Mouse (Mus musculus) intestine, embryonic 14.5 days (tissue): ENCODE measurements around the gene Cyp27a1. TPM values are rescaled to one million over a fixed set of nuclear protein-coding genes. Genes with fewer than 3 reads are reported as not detected.
A peak's percentile ranks its signal among the peaks of the same experiment; 100 is the strongest.

Source experiments
- ATAC-seq: fragments of 200-750 bp; cut with Nextera tagmentation; replicated peaks from 2 replicates; pipeline ENCODE4 v1.8.0; 2017; ENCODE audit warnings: low read depth, moderate number of reproducible peaks, moderate TSS enrichment, moderate library complexity; ENCODE audit not compliant: low FRiP score, low TSS enrichment
- DNase-seq: peaks from one replicate; pipeline ENCODE4 v3.0.0-alpha.2; 2018; ENCODE audit warnings: low spot score
- H3K27ac ChIP-seq: fragments of 300-500 bp; sonication (generic); 2 replicates; pipeline ENCODE4 v1.5.1; 2014; ENCODE audit warnings: low read depth, mild to moderate bottlenecking, control low read depth
- H3K27me3 ChIP-seq: fragments of 300-500 bp; sonication (generic); replicated peaks from 2 replicates; pipeline ENCODE4 v1.6.1; 2014; ENCODE audit warnings: low read length, control low read depth; ENCODE audit not compliant: control insufficient read depth, insufficient read depth
- H3K36me3 ChIP-seq: fragments of 300-500 bp; sonication (generic); 2 replicates; pipeline ENCODE4 v1.6.1; 2014; ENCODE audit warnings: low read length, control low read depth; ENCODE audit not compliant: control insufficient read depth, insufficient read depth
- H3K4me1 ChIP-seq: fragments of 300-500 bp; sonication (generic); replicated peaks from 2 replicates; pipeline ENCODE4 v1.6.1; 2014; ENCODE audit warnings: low read length, control low read depth, mixed read lengths; ENCODE audit not compliant: control insufficient read depth, insufficient read depth
- H3K4me2 ChIP-seq: fragments of 300-500 bp; sonication (generic); 2 replicates; pipeline ENCODE4 v1.6.1; 2014; ENCODE audit warnings: low read length
- H3K4me3 ChIP-seq: fragments of 300-500 bp; sonication (generic); 2 replicates; pipeline ENCODE4 v1.5.1; 2014; ENCODE audit warnings: low read depth, low read length, control low read depth, mixed read lengths
- H3K9ac ChIP-seq: fragments of 300-500 bp; sonication (generic); 2 replicates; pipeline ENCODE4 v1.6.1; 2014; ENCODE audit warnings: mild to moderate bottlenecking, low read length
- H3K9me3 ChIP-seq: fragments of 300-500 bp; sonication (generic); 2 replicates; pipeline ENCODE4 v1.6.1; 2016; ENCODE audit warnings: low read length, control low read depth; ENCODE audit not compliant: control insufficient read depth
- WGBS: fragments of 180-500 bp; shearing (Covaris S2); extraction: QIAGEN DNeasy Blood & Tissue Kit; methylation state at CpG from one replicate; pipeline ENCODE4 v1.1.7; 2014; 5-methylcytosine and 5-hydroxymethylcytosine counted together
- polyA plus RNA-seq: library from polyadenylated mRNA; unstranded; fragments of >200 nt; fragmentation: Nextera tagmentation; extraction: Ambion mirVana; gene quantifications from 2 replicates; pipeline ENCODE4 v1.2.1, GENCODE M21; 2014

Gene Cyp27a1
- polyA plus RNA-seq, 1 experiment from 2014 or later, result 6.4 TPM

DNA sequence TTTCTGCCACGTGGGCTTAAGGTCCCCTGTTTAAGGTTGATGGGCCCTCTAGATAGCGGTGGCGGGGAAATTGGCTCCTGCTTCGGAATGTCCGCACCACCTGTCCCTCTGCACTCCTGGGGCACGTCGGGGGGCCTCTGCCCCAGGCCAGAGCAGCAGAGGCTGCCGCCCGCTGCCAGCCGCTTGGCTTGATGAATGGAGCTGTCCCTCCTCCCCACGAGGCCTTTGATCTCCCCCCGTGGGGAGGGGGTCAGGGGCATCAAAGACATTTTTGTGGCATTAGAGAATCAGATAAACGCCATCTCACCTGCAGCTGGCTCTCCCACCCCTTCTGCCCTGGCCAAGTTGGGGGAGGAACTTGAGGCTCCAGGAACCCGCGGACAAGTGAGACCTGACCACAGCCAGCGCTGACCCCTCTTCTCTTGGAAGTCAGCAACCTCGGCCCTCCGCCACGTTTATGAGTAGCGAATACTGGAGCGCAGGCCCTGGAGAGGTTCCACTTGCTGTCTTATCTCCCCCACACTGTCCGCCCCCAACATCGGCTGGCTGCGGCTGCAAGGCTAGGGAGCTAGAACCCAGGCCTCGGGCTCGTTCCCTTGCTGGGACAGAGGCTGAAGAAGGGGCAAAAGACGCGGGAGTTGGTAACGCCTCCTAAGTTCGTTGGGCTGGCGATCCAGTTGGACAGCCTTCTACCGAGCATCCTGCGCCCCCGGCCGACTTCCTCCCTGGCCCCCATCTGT is 57.5 kb downstream of the Cyp27a1 start:
- Histone ChIP-seq H3K9me3 (no peaks in the 10 kb centered on the region), H3K4me1 (0 out of 2 replicates have a peak, but pooled peaks cover 12% of the 10 kb centered on the region), H3K4me3 (peak overlapping the region; percentile 34), H3K27me3 (peaks cover 68% of the 10 kb centered on the region), H3K9ac (no peak overlapping the region), H3K27ac (no peak overlapping the region), H3K4me2 (peak overlapping the region; percentile 68), H3K36me3 (no peaks in the 10 kb centered on the region)
- no peak for DNase-seq
- under 1% methylated on average over 35 of the region's 35 CpGs for WGBS
- ATAC-seq, result no peak

DNA sequence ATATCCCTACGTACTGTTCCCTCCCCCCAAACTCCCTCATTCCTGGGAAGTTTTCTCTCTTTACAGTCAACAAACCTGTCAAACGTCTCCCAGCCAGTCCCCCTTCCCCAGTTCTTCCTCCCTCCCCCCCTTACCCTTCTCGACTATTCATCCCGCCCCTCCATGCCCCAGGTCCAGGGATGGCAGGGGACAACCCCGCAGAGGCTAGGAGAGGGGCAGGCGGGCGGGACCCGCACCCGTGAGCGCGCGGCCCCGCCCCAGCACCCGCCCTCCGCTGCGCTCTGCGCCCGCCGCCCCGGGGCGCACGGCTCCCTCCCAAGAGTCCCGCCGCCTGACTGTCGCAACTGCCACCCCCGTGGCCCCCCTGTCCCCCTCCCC is 58.1 kb downstream of the Cyp27a1 start:
- Histone ChIP-seq H3K27me3 (peaks cover 68% of the 10 kb centered on the region), H3K9ac (no peak overlapping the region), H3K27ac (no peak overlapping the region), H3K9me3 (no peaks in the 10 kb centered on the region), H3K4me3 (peak overlapping the region; percentile 34), H3K4me1 (0 out of 2 replicates have a peak, but pooled peaks cover 12% of the 10 kb centered on the region), H3K4me2 (peak overlapping the region; percentile 68), H3K36me3 (no peaks in the 10 kb centered on the region)
- no peak for ATAC-seq
- no peak for DNase-seq
- WGBS, result 0% methylated on average over 25 of the region's 26 CpGs

DNA sequence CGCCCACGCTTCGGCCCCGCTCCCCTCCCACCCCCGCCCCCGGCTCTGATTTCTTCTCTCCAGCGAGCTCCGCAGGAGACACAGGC is 58.3 kb downstream of the Cyp27a1 start, which contains the start of gene Wnt6:
Wnt6 (plus strand) TSS at position 48 of the 86 bp plus-strand sequence.
- Histone ChIP-seq H3K27ac (no peak within 1 kb of the TSS), H3K36me3 (no peaks in the 10 kb centered on the region), H3K9ac (no peak within 1 kb of the TSS), H3K27me3 (peaks cover 69% of the 10 kb centered on the region), H3K4me1 (0 out of 2 replicates have a peak, but pooled peaks cover 12% of the 10 kb centered on the region), H3K4me3 (peak within 1 kb of the TSS; percentile 34), H3K4me2 (peak within 1 kb of the TSS; percentile 68), H3K9me3 (no peaks in the 10 kb centered on the region)
- no peak for ATAC-seq
- WGBS, result 20% methylated on average over 4 of the region's 8 CpGs
- no peak for DNase-seq

DNA sequence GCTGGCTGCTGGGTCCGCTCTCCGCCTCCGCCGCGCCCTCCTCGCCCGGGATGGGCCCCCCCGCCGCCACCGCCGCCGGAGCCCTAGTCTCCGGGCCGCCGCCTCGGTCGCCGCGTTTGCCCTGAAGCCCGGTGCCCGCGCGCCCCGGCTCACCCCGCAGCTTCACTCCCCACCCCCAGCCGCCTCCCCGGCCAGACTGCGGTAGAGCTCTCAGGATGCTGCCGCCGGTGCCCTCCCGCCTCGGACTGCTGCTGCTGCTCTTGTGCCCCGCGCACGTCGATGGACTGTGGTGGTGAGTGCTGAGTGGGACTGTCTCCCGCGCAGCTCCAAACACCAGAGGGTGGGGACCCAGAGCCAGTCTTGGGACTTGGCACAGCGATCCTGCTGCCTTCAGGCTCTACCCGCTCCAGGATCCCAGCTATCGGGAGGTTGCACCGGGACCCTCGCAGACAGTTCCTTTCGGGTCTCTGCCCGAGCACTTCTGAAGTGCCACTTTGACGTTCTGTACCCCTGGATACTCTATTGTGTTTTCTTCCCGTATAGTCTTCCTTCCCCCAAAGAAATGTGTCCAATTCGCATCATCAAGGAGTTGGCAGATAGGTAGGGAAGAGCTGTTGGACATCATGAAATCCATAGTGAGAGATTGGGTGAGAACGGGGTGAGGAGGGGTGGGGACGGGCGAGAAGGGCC is 58.7 kb downstream of the Cyp27a1 start:
- H3K4me3 ChIP-seq, result peak overlapping the region; percentile 34
- no peak overlapping the region for H3K9ac ChIP-seq
- no peak for DNase-seq
- peak overlapping the region; percentile 68 for H3K4me2 ChIP-seq
- WGBS, result 0% methylated on average over 39 of the region's 51 CpGs
- ATAC-seq, result no peak
- no peaks in the 10 kb centered on the region for H3K36me3 ChIP-seq
- no peak overlapping the region for H3K27ac ChIP-seq
- peaks cover 73% of the 10 kb centered on the region for H3K27me3 ChIP-seq
- no peaks in the 10 kb centered on the region for H3K9me3 ChIP-seq
- 0 out of 2 replicates have a peak, but pooled peaks cover 12% of the 10 kb centered on the region for H3K4me1 ChIP-seq

DNA sequence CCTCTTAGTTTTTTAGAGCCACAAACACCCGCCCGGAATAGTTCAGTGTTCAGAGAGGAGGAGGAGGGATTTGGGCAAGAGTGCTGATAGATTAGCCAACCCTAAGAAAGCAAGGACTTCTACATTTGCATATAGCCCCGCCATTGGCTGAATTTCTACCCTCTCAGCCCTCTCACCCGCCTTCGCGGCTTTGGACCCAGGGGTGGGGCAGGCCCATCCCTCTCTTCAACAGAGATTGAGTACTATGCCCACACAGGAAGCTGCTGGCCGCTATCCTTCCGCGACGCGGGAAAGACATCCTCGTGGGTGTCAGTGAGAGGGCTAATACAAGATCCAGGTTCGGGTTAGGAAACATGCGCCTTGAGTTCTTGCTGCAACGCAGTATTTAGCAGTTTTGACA is 59.8 kb downstream of the Cyp27a1 start:
- Histone ChIP-seq H3K9me3 (no peaks in the 10 kb centered on the region), H3K9ac (no peak overlapping the region), H3K27ac (no peak overlapping the region), H3K4me1 (0 out of 2 replicates have a peak, but pooled peaks cover 12% of the 10 kb centered on the region), H3K4me3 (no peak overlapping the region), H3K27me3 (peaks cover 75% of the 10 kb centered on the region), H3K4me2 (peak overlapping the region; percentile 68), H3K36me3 (no peaks in the 10 kb centered on the region)
- DNase-seq, result peak; percentile 77
- peak; percentile 85 for ATAC-seq
- under 1% methylated on average over 15 of the region's 15 CpGs for WGBS

DNA sequence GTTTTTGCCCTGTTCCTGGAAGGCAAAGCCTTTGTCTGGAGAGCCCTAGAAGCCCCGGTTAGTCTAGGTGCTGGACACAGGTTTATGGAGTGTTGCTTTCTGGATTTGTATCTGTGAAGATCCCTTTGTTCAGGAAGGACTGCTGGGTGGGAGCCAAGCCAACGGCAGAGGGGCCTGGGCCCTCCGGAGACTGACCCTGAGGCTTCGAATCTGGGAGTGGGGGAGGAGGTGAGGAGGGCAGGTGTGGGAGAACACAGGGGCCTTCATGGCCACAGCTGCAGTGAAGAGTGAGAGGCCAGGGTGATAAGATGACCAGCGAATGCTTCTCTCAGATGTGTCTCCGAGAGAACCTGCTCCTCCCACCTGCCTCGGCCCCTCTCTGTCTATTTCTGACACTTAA is 60.7 kb downstream of the Cyp27a1 start:
- 31% methylated on average over 7 of the region's 7 CpGs for WGBS
- H3K36me3 ChIP-seq, result no peaks in the 10 kb centered on the region
- no peak overlapping the region for H3K4me3 ChIP-seq
- ATAC-seq (no peak), DNase-seq (no peak)
- 0 out of 2 replicates have a peak, but pooled peaks cover 12% of the 10 kb centered on the region for H3K4me1 ChIP-seq
- H3K4me2 ChIP-seq, result no peak overlapping the region
- no peaks in the 10 kb centered on the region for H3K9me3 ChIP-seq
- peaks cover 77% of the 10 kb centered on the region for H3K27me3 ChIP-seq
- H3K27ac ChIP-seq, result no peak overlapping the region
- H3K9ac ChIP-seq, result no peak overlapping the region

DNA sequence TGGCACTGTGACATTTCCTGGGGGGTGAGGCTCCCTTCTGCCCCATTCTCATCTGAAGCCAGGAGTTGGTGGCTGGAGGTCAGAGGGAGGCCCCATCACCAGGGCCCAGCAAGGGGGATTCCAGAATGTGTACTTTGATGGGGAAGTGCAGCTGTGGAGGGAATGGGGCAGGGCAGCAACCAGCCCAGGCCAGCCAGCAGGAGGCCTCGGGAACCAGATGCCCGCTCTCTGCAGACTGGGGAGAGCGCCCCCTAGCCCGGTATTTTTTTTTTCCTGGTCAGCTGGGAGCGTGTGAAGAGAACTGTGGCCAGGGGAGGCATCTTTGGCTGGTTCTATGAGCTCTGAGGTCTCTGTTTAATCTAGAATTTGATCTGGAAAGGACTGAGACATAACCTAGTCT is 62.4 kb downstream of the Cyp27a1 start:
- no peaks in the 10 kb centered on the region for H3K36me3 ChIP-seq
- DNase-seq, result no peak
- H3K9ac ChIP-seq, result no peak overlapping the region
- peaks cover 73% of the 10 kb centered on the region for H3K27me3 ChIP-seq
- no peak overlapping the region for H3K4me2 ChIP-seq
- ATAC-seq, result no peak
- no peaks in the 10 kb centered on the region for H3K9me3 ChIP-seq
- 0 out of 2 replicates have a peak, but pooled peaks cover 6% of the 10 kb centered on the region for H3K4me1 ChIP-seq
- 12% methylated on average over 5 of the region's 5 CpGs for WGBS
- H3K4me3 ChIP-seq, result no peak overlapping the region
- H3K27ac ChIP-seq, result no peak overlapping the region

DNA sequence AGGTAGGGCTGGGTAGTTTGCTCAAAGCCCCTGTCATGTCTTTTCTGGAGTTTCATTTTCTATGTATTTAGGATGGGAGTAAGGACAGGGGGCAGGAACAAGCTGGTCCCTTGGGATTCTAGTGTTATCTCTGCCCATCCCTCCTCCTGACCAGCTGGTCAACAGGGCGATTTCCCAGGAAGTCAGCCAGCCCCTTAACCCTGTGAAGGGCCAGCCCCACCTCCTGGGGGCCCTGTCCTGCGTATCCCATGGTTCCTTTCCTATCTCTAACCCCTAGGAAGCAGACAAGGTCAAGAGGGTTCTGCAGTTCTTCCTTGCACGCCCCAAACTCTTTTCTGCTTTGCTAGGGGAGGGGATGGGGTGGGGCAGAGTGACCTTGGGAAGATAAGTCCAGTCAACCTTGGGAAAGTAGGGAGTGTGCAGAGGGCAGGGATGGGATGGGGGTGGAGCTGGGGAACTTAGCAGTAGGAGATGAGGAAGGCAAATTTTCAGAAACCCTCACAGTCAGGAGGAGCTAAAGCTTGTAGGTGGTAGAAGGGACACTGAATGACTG is 65.6 kb downstream of the Cyp27a1 start:
- no peak for ATAC-seq
- H3K27ac ChIP-seq, result no peak overlapping the region
- H3K4me2 ChIP-seq, result no peak overlapping the region
- no peak for DNase-seq
- 27% methylated on average over 3 of the region's 3 CpGs for WGBS
- H3K4me3 ChIP-seq, result no peak overlapping the region
- peaks cover 79% of the 10 kb centered on the region for H3K27me3 ChIP-seq
- no peaks in the 10 kb centered on the region for H3K36me3 ChIP-seq
- H3K9me3 ChIP-seq, result no peaks in the 10 kb centered on the region
- H3K4me1 ChIP-seq, result peaks cover 4% of the 10 kb centered on the region
- no peak overlapping the region for H3K9ac ChIP-seq
